Comparison of ENCODE assay signal across 8 mouse cellular contexts in genomic region chr7:139248615-139249405, GRCm38 (mm10). TPM values are rescaled to one million over a fixed set of nuclear protein-coding genes. Genes with fewer than 3 reads are reported as not detected.
A peak's percentile ranks its signal among the peaks of the same experiment; 100 is the strongest.
DNase-seq lines count a peak whose midpoint lies in the region; ATAC-seq lines count a peak whose summit lies in the region.

No protein-coding gene starts in this region.

- H3K27ac ChIP-seq in forebrain, embryonic 13.5 days, result no peak overlapping the region
- peak overlapping the region; percentile 94 for H3K27ac ChIP-seq in intestine, embryonic 16.5 days (ENCODE audit: low read length)
- H3K27ac ChIP-seq in midbrain, embryonic 13.5 days, result no peak overlapping the region

- no peaks in the 10 kb centered on the region for H3K9me3 ChIP-seq in forebrain, embryonic 13.5 days (replicated peaks)
- no peaks in the 10 kb centered on the region for H3K9me3 ChIP-seq in intestine, embryonic 16.5 days (ENCODE audit: control insufficient read depth, low read length)
- H3K9me3 ChIP-seq in midbrain, embryonic 13.5 days, result no peaks in the 10 kb centered on the region

- DNase-seq in embryo, embryonic 11 days, result peak; percentile 33
- no peak for DNase-seq in embryo, embryonic 10.5 days (ENCODE audit: low spot score)
- DNase-seq in thymus, postnatal 0 days (ENCODE audit: low spot score), result peak; percentile 21
- no peak for DNase-seq in thymus, adult 18-20 months

- peak overlapping the region; percentile 76 for H3K9ac ChIP-seq in forebrain, embryonic 13.5 days
- H3K9ac ChIP-seq in intestine, embryonic 16.5 days (ENCODE audit: low read depth, low read length), result peak overlapping the region; percentile 77
- H3K9ac ChIP-seq in midbrain, embryonic 13.5 days (replicated peaks), result peak overlapping the region; percentile 80

- peak overlapping the region; percentile 58 for H3K4me3 ChIP-seq in forebrain, embryonic 13.5 days
- peak overlapping the region; percentile 56 for H3K4me3 ChIP-seq in intestine, embryonic 16.5 days (ENCODE audit: low read length)
- H3K4me3 ChIP-seq in midbrain, embryonic 13.5 days (replicated peaks), result peak overlapping the region; percentile 62

- H3K4me2 ChIP-seq in forebrain, embryonic 13.5 days, result peak overlapping the region; percentile 76
- H3K4me2 ChIP-seq in intestine, embryonic 16.5 days (ENCODE audit: low read depth, low read length), result peak overlapping the region; percentile 79
- peak overlapping the region; percentile 94 for H3K4me2 ChIP-seq in midbrain, embryonic 13.5 days (replicated peaks)

- ATAC-seq in forebrain, embryonic 13.5 days, result peak; percentile 6; the same call in 1 of the 2 replicates
- ATAC-seq in intestine, embryonic 16.5 days, result no peak
- ATAC-seq in midbrain, embryonic 13.5 days, result peak; percentile 55
- ATAC-seq in erythroid progenitor cell, adult 5-6 weeks (replicated peaks; ENCODE audit: low FRiP score, poor library complexity, severe bottlenecking), result no peak

- peaks cover 40% of the 10 kb centered on the region for H3K4me1 ChIP-seq in forebrain, embryonic 13.5 days
- H3K4me1 ChIP-seq in intestine, embryonic 16.5 days (ENCODE audit: control insufficient read depth, insufficient read depth, low read length), result peaks cover 69% of the 10 kb centered on the region
- peaks cover 41% of the 10 kb centered on the region for H3K4me1 ChIP-seq in midbrain, embryonic 13.5 days (replicated peaks)

- H3K27me3 ChIP-seq in forebrain, embryonic 13.5 days, result peaks cover 52% of the 10 kb centered on the region
- H3K27me3 ChIP-seq in intestine, embryonic 16.5 days (replicated peaks; ENCODE audit: control insufficient read depth, insufficient read depth, low read length), result no peaks in the 10 kb centered on the region
- peaks cover 45% of the 10 kb centered on the region for H3K27me3 ChIP-seq in midbrain, embryonic 13.5 days

- 2% methylated on average over 45 of the region's 45 CpGs for WGBS in forebrain, embryonic 13.5 days
- WGBS in intestine, embryonic 16.5 days, result 2% methylated on average over 45 of the region's 45 CpGs
- WGBS in midbrain, embryonic 13.5 days, result 2% methylated on average over 45 of the region's 45 CpGs

- H3K36me3 ChIP-seq in forebrain, embryonic 13.5 days (ENCODE audit: poor library complexity, severe bottlenecking), result no peaks in the 10 kb centered on the region
- H3K36me3 ChIP-seq in intestine, embryonic 16.5 days (ENCODE audit: control insufficient read depth, insufficient read depth, low read length), result no peaks in the 10 kb centered on the region
- no peaks in the 10 kb centered on the region for H3K36me3 ChIP-seq in midbrain, embryonic 13.5 days

RNA-seq across cellular contexts. Expression of gene Pwwp2b, which starts 0.5 kb away (rescaled TPM):
- polyA plus RNA-seq in thymus, postnatal 0 days (2015; fragmentation: Nextera tagmentation; extraction: Ambion mirVana), result 3.7 and 3.9 TPM in 2 replicates
- polyA plus RNA-seq in forebrain, embryonic 13.5 days (2015; fragmentation: Nextera tagmentation; extraction: Ambion mirVana), result 4.5 and 4.7 TPM in 2 replicates
- 24.3 and 26.1 TPM in 2 replicates for polyA plus RNA-seq in intestine, embryonic 16.5 days (2015; fragmentation: Nextera tagmentation; extraction: Ambion mirVana)
- 3.1 and 4.1 TPM in 2 replicates for polyA plus RNA-seq in midbrain, embryonic 13.5 days (2015; fragmentation: Nextera tagmentation; extraction: Ambion mirVana)
- 2.5 TPM in 1 of 2 replicates, not detected in the other for total RNA-seq in erythroid progenitor cell, adult 5-6 weeks (2015; ENCODE audit: low replicate concordance)
- 0.26 TPM in 1 of 2 replicates, not detected in the other for total RNA-seq in erythroid progenitor cell, adult 5-6 weeks (2017; ENCODE audit: low replicate concordance)

RNA-seq across cellular contexts. Expression of gene Stk32c, which starts 35.7 kb away (rescaled TPM):
- polyA plus RNA-seq in thymus, postnatal 0 days (2015; fragmentation: Nextera tagmentation; extraction: Ambion mirVana), result not detected in 2 replicates
- 0.50 and 0.89 TPM in 2 replicates for polyA plus RNA-seq in forebrain, embryonic 13.5 days (2015; fragmentation: Nextera tagmentation; extraction: Ambion mirVana)
- polyA plus RNA-seq in intestine, embryonic 16.5 days (2015; fragmentation: Nextera tagmentation; extraction: Ambion mirVana), result 0.10 and 0.15 TPM in 2 replicates
- 0.49 and 0.79 TPM in 2 replicates for polyA plus RNA-seq in midbrain, embryonic 13.5 days (2015; fragmentation: Nextera tagmentation; extraction: Ambion mirVana)
- total RNA-seq in erythroid progenitor cell, adult 5-6 weeks (2015; ENCODE audit: low replicate concordance), result not detected in 2 replicates
- not detected in 2 replicates for total RNA-seq in erythroid progenitor cell, adult 5-6 weeks (2017; ENCODE audit: low replicate concordance)

RNA-seq across cellular contexts. Expression of gene Lrrc27, which starts 36.0 kb away (rescaled TPM):
- polyA plus RNA-seq in thymus, postnatal 0 days (2015; fragmentation: Nextera tagmentation; extraction: Ambion mirVana), result 1.9 and 2.4 TPM in 2 replicates
- 3.6 and 3.7 TPM in 2 replicates for polyA plus RNA-seq in forebrain, embryonic 13.5 days (2015; fragmentation: Nextera tagmentation; extraction: Ambion mirVana)
- 4.0 and 4.4 TPM in 2 replicates for polyA plus RNA-seq in intestine, embryonic 16.5 days (2015; fragmentation: Nextera tagmentation; extraction: Ambion mirVana)
- polyA plus RNA-seq in midbrain, embryonic 13.5 days (2015; fragmentation: Nextera tagmentation; extraction: Ambion mirVana), result 4.8 and 6.8 TPM in 2 replicates
- total RNA-seq in erythroid progenitor cell, adult 5-6 weeks (2015; ENCODE audit: low replicate concordance), result not detected in 2 replicates
- 0.64 and 8.5 TPM in 2 replicates for total RNA-seq in erythroid progenitor cell, adult 5-6 weeks (2017; ENCODE audit: low replicate concordance)

Comparison
In these comparisons a context has a peak if more than half of its experiments do, and no peak if none do; other contexts are left out.
1. DNase-seq: peak in embryo, embryonic 11 days (single experiment) and thymus, postnatal 0 days (single experiment); none in embryo, embryonic 10.5 days (single experiment) and thymus, adult 18-20 months (0 of 2).
2. ATAC-seq: peak in forebrain, embryonic 13.5 days (single experiment) and midbrain, embryonic 13.5 days (single experiment); none in intestine, embryonic 16.5 days (single experiment) and erythroid progenitor cell, adult 5-6 weeks (single experiment).
3. Peak in every context shown above with its lines, with median percentiles within 50 percentile points of each other: H3K4me2 ChIP-seq, H3K4me3 ChIP-seq and H3K9ac ChIP-seq.